Mouse (Mus musculus) bone marrow macrophage, adult 2 months (primary cell): ENCODE results near the gene Cbl. TPM values are rescaled to one million over a fixed set of nuclear protein-coding genes. Genes with fewer than 3 reads are reported as not detected.

Experiments
- H3K27ac ChIP-seq: 2 replicates; pipeline ENCODE4 v1.5.1; 2012; ENCODE audit warnings: low read depth, low read length; ENCODE audit not compliant: insufficient read depth
- H3K4me1 ChIP-seq: 2 replicates; pipeline ENCODE4 v1.6.1; 2012; ENCODE audit warnings: low read length; ENCODE audit not compliant: control insufficient read depth, insufficient read depth
- H3K4me3 ChIP-seq: 2 replicates; pipeline ENCODE4 v1.5.1; 2012; ENCODE audit warnings: mild to moderate bottlenecking, low read length, moderate library complexity; ENCODE audit not compliant: insufficient read depth
- CTCF ChIP-seq: IDR thresholded peaks from 2 replicates; pipeline ENCODE4 v1.5.1; 2012; ENCODE audit warnings: low read depth, mild to moderate bottlenecking, low read length, moderate library complexity
- POLR2A ChIP-seq: IDR thresholded peaks from 2 replicates; pipeline ENCODE4 v1.6.1; 2012; ENCODE audit warnings: mild to moderate bottlenecking, low read depth, low read length, borderline replicate concordance
- polyA plus RNA-seq: library from polyadenylated mRNA; stranded (reverse); fragments of >200 nt; gene quantifications from 2 replicates; pipeline ENCODE4 v1.2.4, GENCODE M21; 2012; ENCODE audit not compliant: missing spikeins, insufficient read depth, insufficient read length

Gene Cbl
- polyA plus RNA-seq, 1 experiment: 143 TPM

DNA sequence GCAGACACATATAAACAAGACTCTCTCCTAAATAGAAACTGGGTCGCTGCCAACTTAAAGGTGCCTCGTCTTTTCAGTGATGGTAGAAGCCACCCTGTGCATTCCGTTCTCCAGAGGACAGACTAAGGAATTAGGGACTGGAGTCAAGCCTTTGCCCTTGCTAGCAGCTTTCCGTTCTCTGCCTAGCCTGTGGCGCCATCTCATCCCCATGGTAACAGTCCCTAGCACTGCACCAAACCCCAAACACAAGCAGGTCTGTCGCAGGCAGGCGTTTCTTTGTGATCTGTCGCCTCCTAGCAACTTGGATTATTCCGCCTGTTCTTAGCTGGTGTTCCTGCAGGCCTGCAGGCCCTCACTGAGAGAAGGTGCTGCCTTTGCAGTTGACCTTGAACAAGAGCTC is 137.3 kb downstream of the Cbl start:
- H3K4me1 ChIP-seq: peaks cover 12% of the 10 kb centered on the region; the same call in 1 of the 2 replicates
- no peak for TF ChIP-seq CTCF
- no peak for TF ChIP-seq POLR2A
- no peak overlapping the region for H3K4me3 ChIP-seq
- H3K27ac ChIP-seq: no peak overlapping the region

DNA sequence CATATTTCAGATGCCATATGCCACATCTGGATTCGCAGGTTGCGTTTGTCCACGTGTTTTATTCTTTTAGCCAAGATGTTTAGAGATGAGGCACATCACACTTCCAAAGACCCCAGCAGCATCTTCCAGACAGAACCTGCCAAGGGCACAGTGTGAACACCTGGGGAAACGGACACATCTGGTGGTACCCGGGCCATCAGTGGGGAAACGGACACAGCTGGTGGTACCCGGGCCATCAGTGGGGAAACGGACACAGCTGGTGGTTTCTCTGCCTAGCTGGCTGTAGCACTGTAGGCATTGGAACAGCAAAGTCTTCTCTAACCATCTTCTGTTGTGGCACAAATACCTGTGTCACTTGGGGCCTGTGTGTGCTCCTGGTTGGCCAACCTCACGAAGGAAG is 138.1 kb downstream of the Cbl start:
- Histone ChIP-seq H3K4me3 (no peak overlapping the region), H3K27ac (no peak overlapping the region), H3K4me1 (peaks cover 12% of the 10 kb centered on the region; the same call in 1 of the 2 replicates)
- TF ChIP-seq CTCF (no peak), POLR2A (no peak)

DNA sequence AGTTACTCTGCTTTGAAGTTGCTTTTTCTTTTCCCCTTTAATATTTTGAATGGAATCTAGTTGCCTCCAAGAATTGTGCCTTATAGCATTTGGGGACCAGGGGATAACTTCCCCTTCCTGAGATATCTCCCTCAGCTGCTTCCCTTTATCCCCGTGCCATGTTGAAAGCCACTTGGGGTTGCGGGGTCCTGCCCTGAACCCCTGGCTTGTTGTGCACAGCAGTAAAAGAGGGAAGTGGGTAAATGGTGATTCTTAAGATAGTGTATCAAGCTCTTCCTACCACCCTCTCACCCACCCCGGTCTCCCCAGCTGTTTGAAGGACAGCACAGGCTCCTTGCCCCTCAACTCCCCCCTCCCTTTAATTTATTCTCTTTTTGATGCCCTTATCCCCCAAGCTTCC is 139.1 kb downstream of the Cbl start:
- no peak overlapping the region for H3K27ac ChIP-seq
- TF ChIP-seq POLR2A (no peak), CTCF (no peak)
- H3K4me1 ChIP-seq: peaks cover 19% of the 10 kb centered on the region
- H3K4me3 ChIP-seq: no peak overlapping the region

DNA sequence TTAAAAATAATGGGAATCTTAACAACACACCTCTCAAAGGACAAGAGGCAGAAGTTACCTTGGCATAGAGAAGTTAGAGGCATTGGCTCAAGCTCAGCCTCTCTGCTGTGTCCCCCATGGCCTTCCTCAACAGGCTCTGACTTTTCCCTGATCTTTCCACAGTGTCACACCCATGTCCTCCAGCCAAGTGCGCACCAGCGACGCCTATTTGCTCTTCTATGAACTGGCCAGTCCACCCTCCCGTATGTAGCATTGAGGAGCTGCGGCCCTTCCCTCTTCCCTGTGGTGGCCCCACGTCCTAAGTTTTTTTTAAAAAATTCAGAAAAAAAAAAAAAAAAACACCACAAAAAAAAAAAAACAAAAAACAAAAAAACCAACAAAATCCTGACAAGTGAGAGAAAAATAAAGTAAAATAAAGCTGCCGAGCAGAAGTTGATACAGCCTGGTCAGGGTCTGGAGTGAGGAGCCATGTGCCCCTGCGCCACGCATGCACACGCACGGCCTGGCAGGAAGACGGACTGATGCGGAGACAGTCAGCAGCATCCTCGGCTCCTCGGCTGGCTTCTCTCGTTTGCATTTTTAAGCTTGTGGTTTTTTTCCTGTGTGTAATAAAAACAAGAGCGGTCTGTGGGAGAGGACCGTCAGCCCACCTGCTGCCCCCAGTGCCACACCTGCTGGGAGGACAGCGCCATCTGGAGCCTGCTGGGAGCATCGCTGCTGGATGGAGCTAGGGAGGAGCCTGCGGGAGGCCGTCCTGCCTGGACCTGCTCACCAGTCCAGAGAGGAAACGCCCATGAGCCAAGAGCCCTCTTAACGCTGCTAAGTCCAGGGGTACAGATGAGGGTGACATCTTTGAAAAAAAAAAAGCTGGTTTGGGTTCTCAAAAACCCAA is 140.0 kb downstream of the Cbl start:
- peaks cover 23% of the 10 kb centered on the region for H3K4me1 ChIP-seq
- TF ChIP-seq POLR2A (no peak), CTCF (peak; percentile 42)
- H3K4me3 ChIP-seq: no peak overlapping the region
- H3K27ac ChIP-seq: no peak overlapping the region

Other genes with a start within 250 kb of the Cbl start
- 0.58 TPM in 1 of 2 replicates, not detected in the other for gene Thy1, start 190.7 kb downstream of the Cbl start, polyA plus RNA-seq
- gene Usp2, start 167.0 kb downstream of the Cbl start, polyA plus RNA-seq: 3.2 and 4.3 TPM in 2 replicates
- gene Mfrp, start 132.3 kb downstream of the Cbl start, polyA plus RNA-seq: not detected in 2 replicates
- not detected in 2 replicates for gene C1qtnf5, start 126.8 kb downstream of the Cbl start, polyA plus RNA-seq
- gene Gm49380, start 120.5 kb downstream of the Cbl start, polyA plus RNA-seq: not detected in 2 replicates
- 24.2 and 25.0 TPM in 2 replicates for gene Rnf26, start 120.5 kb downstream of the Cbl start, polyA plus RNA-seq
- 0.29 TPM in 1 of 2 replicates, not detected in the other for gene Mcam, start 99.6 kb downstream of the Cbl start, polyA plus RNA-seq
- gene Ccdc153, start 6.6 kb upstream of the Cbl start, polyA plus RNA-seq: not detected in 2 replicates
- not detected in 2 replicates for gene Pdzd3, start 17.4 kb upstream of the Cbl start, polyA plus RNA-seq
- 6.6 and 7.1 TPM in 2 replicates for gene Nlrx1, start 34.5 kb upstream of the Cbl start, polyA plus RNA-seq
- not detected in 2 replicates for gene Abcg4, start 54.6 kb upstream of the Cbl start, polyA plus RNA-seq
- 23.8 and 28.0 TPM in 2 replicates for gene Hinfp, start 71.6 kb upstream of the Cbl start, polyA plus RNA-seq
- 19.9 and 24.0 TPM in 2 replicates for gene C2cd2l, start 86.2 kb upstream of the Cbl start, polyA plus RNA-seq
- 44.7 and 49.6 TPM in 2 replicates for gene Dpagt1, start 92.0 kb upstream of the Cbl start, polyA plus RNA-seq
- 43.6 and 57.0 TPM in 2 replicates for gene H2afx, start 100.6 kb upstream of the Cbl start, polyA plus RNA-seq
- gene Hmbs, start 110.2 kb upstream of the Cbl start, polyA plus RNA-seq: 22.4 and 25.8 TPM in 2 replicates
- gene Vps11, start 127.6 kb upstream of the Cbl start, polyA plus RNA-seq: 41.3 and 44.7 TPM in 2 replicates
- 32.8 and 33.6 TPM in 2 replicates for gene Hyou1, start 145.4 kb upstream of the Cbl start, polyA plus RNA-seq
- gene Slc37a4, start 162.8 kb upstream of the Cbl start, polyA plus RNA-seq: 9.4 and 11.5 TPM in 2 replicates
- gene Rps25, start 173.1 kb upstream of the Cbl start, polyA plus RNA-seq: 2,665 and 2,801 TPM in 2 replicates
- 64.9 and 82.4 TPM in 2 replicates for gene Trappc4, start 173.6 kb upstream of the Cbl start, polyA plus RNA-seq
- 39.3 and 50.2 TPM in 2 replicates for gene Ccdc84, start 184.5 kb upstream of the Cbl start, polyA plus RNA-seq
- gene Foxr1, start 207.1 kb upstream of the Cbl start, polyA plus RNA-seq: not detected in 2 replicates
- not detected in 2 replicates for gene Upk2, start 220.9 kb upstream of the Cbl start, polyA plus RNA-seq
- gene Bcl9l, start 248.8 kb upstream of the Cbl start, polyA plus RNA-seq: 6.7 and 9.5 TPM in 2 replicates